Mouse (Mus musculus) bone marrow macrophage, adult 2 months (primary cell): ENCODE data around the gene Knop1.

Source experiments
- CTCF ChIP-seq: IDR thresholded peaks from 2 replicates; pipeline ENCODE4 v1.5.1; 2012; ENCODE audit warnings: low read depth, mild to moderate bottlenecking, low read length, moderate library complexity
- POLR2A ChIP-seq: IDR thresholded peaks from 2 replicates; pipeline ENCODE4 v1.6.1; 2012; ENCODE audit warnings: mild to moderate bottlenecking, low read depth, low read length, borderline replicate concordance

- TF ChIP-seq CTCF (no peak), POLR2A (no peak)
Measured at GRCm38 (mm10) chr7:118858640-118859039, 2.6 kb upstream of the Knop1 start.
